Mouse (Mus musculus): ENCODE measurements around the gene Cadm4.

The Cadm4 gene

DNA sequence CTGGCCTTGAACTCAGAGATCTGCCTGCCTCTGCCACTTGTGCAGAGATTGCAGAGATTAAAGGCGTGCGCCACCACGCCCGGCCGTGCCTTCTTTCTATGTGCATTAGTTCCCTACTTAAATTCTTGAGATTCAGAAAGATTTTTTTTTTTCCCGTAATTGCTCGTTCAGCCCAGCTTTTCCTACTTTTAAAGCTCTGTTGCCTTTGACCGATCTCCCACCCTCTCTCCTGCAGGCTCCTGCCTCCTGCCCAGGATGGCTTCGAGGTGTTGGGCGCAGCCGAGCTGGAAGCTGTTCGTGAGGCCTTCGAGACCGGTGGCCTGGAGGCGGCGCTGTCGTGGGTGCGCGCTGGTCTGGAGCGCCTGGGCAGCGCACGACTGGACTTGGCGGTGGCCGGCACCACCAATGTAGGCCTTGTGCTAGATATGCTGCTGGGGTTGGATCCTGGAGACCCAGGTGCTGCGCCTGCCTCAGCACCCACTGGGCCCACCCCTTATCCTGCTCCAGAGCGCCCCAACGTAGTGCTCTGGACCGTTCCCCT lies 51.3 kb downstream of the Cadm4 start:
- no peak for DNase-seq

DNA sequence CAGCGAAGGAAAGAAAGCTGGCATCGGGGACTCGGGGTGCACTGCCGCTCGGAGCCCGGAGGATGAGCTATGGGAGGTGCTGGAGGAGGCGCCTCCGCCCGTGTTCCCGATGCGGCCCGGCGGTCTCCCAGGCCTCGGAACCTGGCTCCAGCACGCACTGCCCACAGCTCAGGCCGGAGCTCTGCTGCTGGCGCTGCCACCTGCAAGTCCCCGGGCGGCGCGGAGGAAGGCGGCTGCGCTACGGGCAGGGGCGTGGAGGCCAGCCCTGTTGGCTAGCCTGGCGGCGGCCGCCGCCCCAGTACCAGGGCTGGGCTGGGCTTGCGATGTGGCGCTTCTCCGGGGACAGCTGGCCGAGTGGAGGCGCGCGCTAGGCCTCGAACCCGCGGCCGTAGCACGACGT lies 52.0 kb downstream of the Cadm4 start:
- no peak for DNase-seq

DNA sequence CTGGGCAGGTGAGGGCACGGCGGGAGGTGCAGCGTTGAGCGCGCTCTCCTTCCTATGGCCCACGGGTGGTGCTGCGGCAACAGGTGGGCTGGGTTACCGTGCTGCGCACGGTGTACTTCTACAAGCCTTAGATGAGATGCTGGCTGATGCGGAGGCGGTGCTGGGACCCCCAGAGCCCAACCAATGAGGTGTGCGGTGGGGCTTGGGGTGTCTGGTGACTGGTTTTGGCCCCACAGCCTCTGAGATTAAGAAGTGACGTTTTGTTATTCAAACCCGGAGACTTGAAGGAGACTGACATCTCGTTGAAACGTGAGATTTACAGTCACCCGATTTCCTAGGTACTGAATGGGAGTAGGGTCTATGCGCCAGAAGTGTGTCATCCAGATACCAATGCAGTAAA lies 52.5 kb downstream of the Cadm4 start:
- DNase-seq, result no peak

DNA sequence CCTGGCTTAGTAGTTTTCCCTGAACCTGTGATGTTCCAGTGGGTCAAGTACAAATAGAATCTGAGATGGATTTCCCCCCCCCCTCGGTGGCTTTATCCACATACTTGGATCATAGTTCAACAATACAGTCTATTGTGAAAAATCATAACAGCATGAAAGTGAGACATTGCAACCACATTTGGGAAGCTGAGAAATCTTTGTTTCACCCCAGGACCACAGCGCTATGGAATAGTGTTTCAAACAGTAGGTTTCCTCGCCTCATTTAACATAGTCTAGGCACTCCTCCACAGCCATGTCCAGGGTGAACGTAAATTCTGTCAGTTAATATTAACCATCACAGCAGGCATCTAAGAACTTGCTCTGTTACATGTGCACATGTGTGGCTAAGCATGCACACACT lies 55.3 kb downstream of the Cadm4 start:
- DNase-seq, result no peak

DNA sequence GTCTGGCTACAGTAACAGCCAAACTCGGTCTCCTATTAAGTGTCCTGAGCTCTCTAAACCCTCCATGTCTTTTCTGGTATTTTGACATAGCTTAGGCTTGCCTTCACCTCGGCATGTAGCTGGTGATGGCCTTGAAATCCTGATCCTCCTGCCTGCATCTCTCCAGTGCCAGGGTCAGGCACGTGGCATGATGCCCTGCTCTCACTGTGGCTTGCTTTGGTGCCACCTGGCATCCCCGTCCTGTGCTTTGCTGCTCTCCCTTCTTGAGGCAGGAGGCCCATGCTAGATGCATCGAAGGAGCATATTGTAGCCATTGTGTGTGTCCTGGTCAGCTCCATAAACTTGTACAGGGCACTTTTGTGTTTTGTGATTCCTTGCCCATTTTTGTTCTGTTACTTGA lies 55.8 kb downstream of the Cadm4 start:
- no peak for DNase-seq

DNA sequence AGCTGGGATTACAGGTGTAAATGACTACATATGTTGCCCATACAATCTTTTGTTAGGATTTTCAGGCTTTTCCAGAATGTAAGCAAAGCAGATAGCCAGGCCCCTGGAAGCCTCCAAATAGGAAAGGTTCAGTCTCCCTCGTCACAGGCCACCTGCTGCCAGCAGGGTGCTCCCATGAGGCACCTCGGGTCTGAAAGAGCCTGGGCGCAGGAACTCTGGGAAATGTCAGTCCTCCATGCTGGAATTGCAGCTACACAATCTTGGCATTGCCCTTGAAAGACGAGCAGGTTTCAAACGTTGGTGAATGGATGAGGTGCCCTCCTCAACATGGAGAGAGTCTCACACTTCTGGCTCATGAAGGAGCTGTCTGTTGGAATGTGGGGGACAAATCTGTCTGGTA lies 56.3 kb downstream of the Cadm4 start:
- peak; percentile 59 to 77 for DNase-seq

DNA sequence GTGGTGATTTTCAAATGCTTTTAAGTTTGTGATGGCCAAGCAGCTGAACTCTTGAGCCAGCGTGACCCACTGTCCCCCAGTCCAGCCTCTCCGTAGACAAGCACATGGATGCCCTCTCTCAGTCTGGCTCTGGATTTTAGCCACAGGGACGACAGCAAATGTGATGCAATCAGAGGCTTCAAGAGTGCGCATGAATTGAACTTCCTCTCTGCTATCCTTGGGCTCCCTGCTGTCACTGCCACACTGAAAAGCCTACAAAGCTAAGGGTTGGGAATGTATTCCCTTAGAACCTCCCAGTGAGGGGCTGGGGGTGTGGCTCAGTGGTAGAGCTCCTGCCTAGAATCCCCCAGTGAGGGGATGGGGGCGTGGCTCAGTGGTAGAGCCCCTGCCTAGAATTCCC lies 56.9 kb downstream of the Cadm4 start:
- DNase-seq, result no peak

DNA sequence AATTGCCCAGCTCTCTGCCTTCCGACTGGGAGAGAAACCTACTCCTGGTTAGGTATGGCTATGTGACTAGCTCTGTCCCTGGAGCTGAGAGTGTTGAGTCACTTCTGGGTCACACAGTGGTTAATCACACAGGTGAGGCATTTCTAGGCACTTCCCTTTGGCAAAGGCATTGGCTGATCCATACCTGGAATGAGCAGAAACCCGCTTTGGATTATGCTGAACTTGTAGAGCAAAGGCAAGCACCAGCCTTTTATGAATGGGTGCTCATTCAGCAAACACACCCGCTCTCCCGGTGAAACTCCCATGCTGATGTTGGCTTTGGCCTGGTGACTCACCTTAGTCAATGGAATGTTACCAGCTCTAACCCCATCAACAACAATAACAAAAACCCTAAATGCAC lies 57.9 kb downstream of the Cadm4 start:
- no peak for DNase-seq

DNA sequence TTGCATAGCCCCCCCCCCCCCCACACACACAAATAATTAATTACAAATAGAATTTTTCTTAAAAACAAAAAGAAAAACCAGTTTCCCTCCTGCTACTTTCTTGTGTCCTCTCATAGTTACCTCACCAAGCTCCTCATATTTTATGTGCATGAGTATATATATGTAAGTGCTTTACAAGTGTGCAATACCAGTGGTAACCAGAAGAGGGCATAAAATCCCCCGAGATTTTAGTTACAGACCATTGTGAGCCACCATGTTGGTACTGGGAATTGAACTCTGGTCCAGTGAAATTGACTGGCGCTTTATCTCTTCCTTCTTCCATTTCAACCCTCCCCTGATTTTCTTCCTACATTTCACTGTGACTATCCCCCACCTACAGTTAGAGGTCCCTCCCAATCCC lies 62.7 kb downstream of the Cadm4 start:
- DNase-seq, result no peak

DNA sequence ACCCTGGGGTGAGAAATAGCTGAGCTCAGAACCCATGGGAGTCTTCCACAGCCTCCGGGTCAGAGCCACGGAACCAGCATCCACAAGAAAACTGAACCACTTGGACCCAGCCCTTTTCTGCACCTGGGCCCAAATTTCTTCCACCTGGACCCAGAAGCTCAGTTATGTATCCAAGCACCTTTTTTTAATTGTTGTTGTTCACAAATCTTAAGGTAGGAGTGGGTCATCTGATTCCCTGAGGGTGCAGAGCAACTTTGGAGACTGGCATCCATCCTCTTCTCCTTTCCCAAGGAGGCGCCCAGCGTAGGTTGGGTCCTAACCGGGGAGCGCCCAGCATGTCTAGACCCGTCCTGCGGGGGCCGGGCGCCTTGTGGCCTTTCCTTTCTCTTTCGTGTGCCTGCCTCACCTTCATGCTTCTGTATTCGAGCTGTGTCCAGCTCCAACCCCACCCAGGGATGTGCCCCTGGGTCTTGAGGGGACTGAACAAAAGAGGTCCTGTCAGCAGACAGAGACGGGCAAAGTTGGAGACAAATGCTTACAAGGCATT lies 64.3 kb downstream of the Cadm4 start, which contains the start of the genes Pinlyp and Xrcc1:
Gene Pinlyp, minus strand, starts transcription at position 51 of the 547 bp plus-strand sequence.
Gene Xrcc1, plus strand, starts transcription at position 222 of the 547 bp plus-strand sequence.
- no peak for DNase-seq

DNA sequence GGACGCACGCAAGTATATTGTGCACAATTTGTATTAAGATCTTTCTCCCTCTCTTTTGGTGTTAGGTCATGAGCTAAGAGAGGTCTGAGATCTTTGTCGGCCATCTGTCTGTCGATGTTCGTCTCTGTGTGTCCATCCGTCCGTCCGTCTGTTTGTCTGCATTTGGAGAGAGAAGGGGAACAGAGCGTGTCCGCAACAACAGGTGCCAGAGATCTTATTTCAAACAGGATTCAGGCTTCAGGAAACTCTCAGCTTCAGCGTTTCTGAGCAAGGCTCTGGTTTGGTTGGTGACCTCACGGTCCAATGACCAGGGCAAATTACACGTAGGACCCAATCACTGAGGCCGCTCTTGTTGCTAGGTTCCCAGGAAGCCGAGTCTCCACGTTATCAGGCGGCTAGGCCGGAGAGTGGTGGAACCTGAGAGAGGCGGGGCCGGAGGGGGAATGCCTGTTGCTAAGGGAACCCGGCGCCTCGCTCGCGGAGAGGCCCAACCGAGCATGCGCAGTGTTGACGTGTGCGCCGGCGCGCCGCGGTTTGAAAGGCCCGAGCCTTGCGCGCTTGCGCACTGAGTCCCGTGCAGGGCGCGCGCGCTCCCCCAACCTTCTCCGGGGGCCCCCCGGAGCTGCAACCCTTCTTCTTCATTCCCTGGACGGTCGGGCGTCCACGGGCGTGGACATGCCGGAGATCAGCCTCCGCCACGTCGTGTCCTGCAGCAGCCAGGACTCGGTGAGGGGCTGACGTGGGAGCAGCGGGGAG lies 65.0 kb downstream of the Cadm4 start:
- DNase-seq, result peak; percentile 99 to 100

DNA sequence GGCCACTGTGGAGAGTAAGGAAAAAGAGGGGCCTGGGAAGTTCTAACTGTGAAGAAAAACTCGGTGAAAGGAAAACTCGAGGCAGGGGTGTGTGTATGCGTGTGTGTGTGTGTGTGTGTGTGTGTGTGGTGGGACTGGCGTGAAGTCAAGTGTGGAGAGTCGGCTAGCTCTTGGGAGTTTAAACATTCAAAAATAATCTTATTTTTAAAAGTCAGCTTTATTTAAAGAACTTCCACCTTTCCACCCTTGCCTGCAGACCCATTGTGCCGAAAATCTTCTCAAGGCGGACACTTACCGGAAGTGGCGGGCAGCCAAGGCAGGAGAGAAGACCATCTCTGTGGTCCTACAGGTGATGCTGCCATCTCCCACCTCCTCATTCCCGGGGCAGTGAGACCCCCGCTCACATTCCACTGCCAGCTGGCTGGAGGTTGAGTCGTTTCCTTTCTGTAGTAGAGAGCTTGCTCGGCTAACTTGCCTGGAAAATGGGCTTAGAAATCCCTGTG lies 65.8 kb downstream of the Cadm4 start:
- DNase-seq, result no peak

DNA sequence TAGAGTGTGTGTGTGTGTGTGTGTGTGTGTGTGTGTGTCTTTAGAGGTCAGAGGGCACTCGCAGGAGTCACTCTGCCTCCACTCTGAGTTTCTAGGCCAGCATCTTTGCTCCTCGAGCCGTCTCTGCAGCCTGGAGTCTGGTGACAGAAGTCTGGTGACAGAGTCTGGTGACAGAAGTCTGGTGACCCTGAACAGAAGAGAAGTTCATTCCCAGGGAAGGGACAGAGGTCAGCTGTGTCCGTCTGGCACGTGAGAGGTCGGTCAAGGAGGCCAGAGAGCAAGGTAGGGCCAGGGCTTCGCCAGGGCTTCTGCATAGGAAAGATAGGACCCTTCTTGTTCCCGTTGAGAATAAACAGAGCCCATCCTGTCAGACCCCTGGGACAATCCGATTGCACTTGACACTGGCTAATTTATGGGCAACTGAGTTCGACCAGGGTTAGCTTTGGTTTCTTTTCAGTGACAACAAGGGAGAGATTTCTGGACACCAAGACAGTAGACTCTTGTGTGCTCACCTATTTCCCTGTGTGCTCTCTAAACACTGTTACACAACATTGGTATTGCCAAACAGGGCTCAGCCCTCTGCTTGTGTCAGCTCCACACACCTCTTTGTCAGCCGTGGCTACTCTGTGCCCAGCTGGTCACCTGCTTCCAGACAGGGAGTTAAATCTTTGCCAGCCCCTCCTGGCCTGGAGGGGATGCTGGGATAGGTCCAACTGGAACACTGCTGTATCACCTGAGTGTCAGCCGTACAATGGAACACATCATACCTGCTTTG lies 70.3 kb downstream of the Cadm4 start:
- peak in 1 of 2 experiments; percentile 59 for DNase-seq

Data from kidney, postnatal 25 days (tissue).